Mouse (Mus musculus): Measurements from ENCODE around the gene Ilf3. TPM values are rescaled to one million over a fixed set of nuclear protein-coding genes. Genes with fewer than 3 reads are reported as not detected.

Ilf3 gene
- polyA plus RNA-seq, 1 experiment from 2014 or later = 335 TPM

DNA sequence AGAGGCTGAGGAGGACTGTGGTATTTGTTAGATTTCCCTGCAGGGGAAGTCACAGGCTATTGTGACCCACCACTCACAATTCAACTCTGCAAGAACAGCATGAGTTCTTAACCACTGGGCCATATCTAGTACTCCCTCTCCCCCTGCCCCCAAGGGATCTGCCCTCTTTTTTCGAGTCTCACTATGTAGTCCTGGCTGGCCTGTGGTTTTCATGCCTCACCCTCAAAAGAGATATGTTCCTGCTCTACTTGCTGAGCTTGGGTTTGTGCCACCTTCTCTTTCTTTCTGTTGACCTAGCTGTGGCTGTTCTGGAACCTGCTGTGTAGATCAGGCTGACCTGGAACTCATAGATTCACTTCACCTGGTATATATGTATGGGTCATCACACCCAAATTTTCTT lies 4.8 kb downstream of the Ilf3 start:
- WGBS = 76% methylated on average over 1 of the region's 1 CpGs

DNA sequence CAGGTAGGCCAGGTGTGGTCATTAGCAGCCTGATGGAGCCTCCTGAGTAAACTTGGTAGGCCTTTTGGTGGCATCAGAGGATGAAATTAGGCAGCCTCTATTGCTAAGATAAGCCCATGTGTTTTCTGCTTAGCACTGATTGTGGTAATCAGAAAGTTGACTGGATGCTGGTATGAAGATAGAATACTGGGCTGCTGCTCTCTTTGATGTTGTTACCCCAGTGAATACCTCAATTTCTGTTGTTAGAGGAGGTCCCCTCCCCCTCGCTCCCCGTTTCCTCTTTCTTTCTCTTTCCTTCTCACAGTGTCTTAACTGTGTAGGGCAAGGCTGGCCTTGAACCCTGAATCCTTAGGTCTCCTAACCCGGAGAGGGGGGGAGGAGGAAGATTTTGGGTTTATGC lies 11.5 kb downstream of the Ilf3 start:
- H3K27ac ChIP-seq = no peak overlapping the region
- H3K27me3 ChIP-seq = no peaks in the 10 kb centered on the region
- no peak overlapping the region for H3K4me3 ChIP-seq (replicated peaks)
- peaks cover 32% of the 10 kb centered on the region for H3K4me1 ChIP-seq
- no peaks in the 10 kb centered on the region for H3K9me3 ChIP-seq
- ATAC-seq (ENCODE audit: low FRiP score) = no peak
- H3K4me2 ChIP-seq = no peak overlapping the region
- 70% methylated on average over 3 of the region's 3 CpGs for WGBS
- peaks cover 38% of the 10 kb centered on the region for H3K36me3 ChIP-seq (replicated peaks)
- no peak overlapping the region for H3K9ac ChIP-seq

More for the DNA sequence above, 4.8 kb downstream of the Ilf3 start:
- no peaks in the 10 kb centered on the region for H3K9me3 ChIP-seq
- no peak overlapping the region for H3K4me2 ChIP-seq
- no peak overlapping the region for H3K27ac ChIP-seq
- no peaks in the 10 kb centered on the region for H3K27me3 ChIP-seq
- H3K4me3 ChIP-seq (replicated peaks) = no peak overlapping the region
- no peak for ATAC-seq (ENCODE audit: low FRiP score)
- H3K4me1 ChIP-seq = peaks cover 49% of the 10 kb centered on the region
- no peak overlapping the region for H3K9ac ChIP-seq
- H3K36me3 ChIP-seq (replicated peaks) = peaks cover 39% of the 10 kb centered on the region

GRCm38 (mm10) chr9:21380868-21381267 lies 13.2 kb downstream of the Ilf3 start:
- H3K27me3 ChIP-seq = no peaks in the 10 kb centered on the region
- H3K4me1 ChIP-seq = peaks cover 22% of the 10 kb centered on the region
- ATAC-seq (ENCODE audit: low FRiP score) = no peak
- peaks cover 26% of the 10 kb centered on the region for H3K36me3 ChIP-seq (replicated peaks)
- H3K4me3 ChIP-seq (replicated peaks) = no peak overlapping the region
- no peak overlapping the region for H3K4me2 ChIP-seq
- H3K9ac ChIP-seq = no peak overlapping the region
- no peaks in the 10 kb centered on the region for H3K9me3 ChIP-seq
- no peak overlapping the region for H3K27ac ChIP-seq

- H3K27me3 ChIP-seq = no peaks in the 10 kb centered on the region
- H3K9me3 ChIP-seq = no peaks in the 10 kb centered on the region
- no peak for ATAC-seq (ENCODE audit: low FRiP score)
- peaks cover 8% of the 10 kb centered on the region for H3K4me1 ChIP-seq
- no peak overlapping the region for H3K4me3 ChIP-seq (replicated peaks)
- no peak overlapping the region for H3K9ac ChIP-seq
- peaks cover 27% of the 10 kb centered on the region for H3K36me3 ChIP-seq (replicated peaks)
- H3K4me2 ChIP-seq = no peak overlapping the region
- no peak overlapping the region for H3K27ac ChIP-seq
Measured at GRCm38 (mm10) chr9:21383966-21384365, 16.3 kb downstream of the Ilf3 start.

DNA sequence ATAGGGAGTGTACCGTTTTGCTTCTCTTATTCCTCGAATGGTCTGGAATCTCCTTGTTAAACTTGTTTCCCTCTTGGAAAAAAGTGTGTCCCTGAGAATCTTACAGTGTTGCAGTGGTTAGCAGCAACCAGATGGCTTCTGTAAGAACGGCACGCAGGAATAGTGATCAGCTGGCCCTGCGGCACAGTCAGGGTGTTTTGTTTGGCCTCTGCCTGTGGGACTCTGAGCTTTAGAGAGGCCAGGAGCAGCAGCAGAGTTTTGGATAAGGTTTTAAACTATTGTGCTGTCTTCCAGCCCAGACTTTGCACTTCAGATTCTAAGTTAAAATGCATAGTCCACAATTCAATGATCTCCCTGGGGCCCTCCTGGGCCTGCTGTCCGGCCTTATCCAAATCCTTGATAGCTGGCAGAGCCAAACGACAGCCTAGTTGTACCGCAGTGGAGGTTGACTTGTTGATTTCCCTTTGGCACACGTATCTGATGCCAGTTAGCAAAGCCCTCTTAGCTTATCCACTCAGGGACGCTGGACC lies 25.0 kb downstream of the Ilf3 start:
- H3K27ac ChIP-seq = no peak overlapping the region
- no peaks in the 10 kb centered on the region for H3K4me1 ChIP-seq
- H3K9me3 ChIP-seq = no peaks in the 10 kb centered on the region
- H3K36me3 ChIP-seq (replicated peaks) = peaks cover 98% of the 10 kb centered on the region
- no peak overlapping the region for H3K4me2 ChIP-seq
- 94% methylated on average over 10 of the region's 10 CpGs for WGBS
- no peaks in the 10 kb centered on the region for H3K27me3 ChIP-seq
- H3K4me3 ChIP-seq (replicated peaks) = no peak overlapping the region
- H3K9ac ChIP-seq = no peak overlapping the region
- no peak for ATAC-seq (ENCODE audit: low FRiP score)

- WGBS = 93% methylated on average over 3 of the region's 3 CpGs
- Histone ChIP-seq H3K36me3 (replicated peaks) (peaks cover 99% of the 10 kb centered on the region), H3K4me1 (no peaks in the 10 kb centered on the region)
Measured at GRCm38 (mm10) chr9:21395692-21396091, 28.0 kb downstream of the Ilf3 start.

GRCm38 (mm10) chr9:21397170-21397569 lies 29.5 kb downstream of the Ilf3 start:
- 97% methylated on average over 3 of the region's 3 CpGs for WGBS
- no peaks in the 10 kb centered on the region for H3K9me3 ChIP-seq
- H3K27me3 ChIP-seq = no peaks in the 10 kb centered on the region
- no peak for ATAC-seq (ENCODE audit: low FRiP score)
- no peak overlapping the region for H3K9ac ChIP-seq
- H3K36me3 ChIP-seq (replicated peaks) = peaks cover 99% of the 10 kb centered on the region
- no peak overlapping the region for H3K4me3 ChIP-seq (replicated peaks)
- no peak overlapping the region for H3K27ac ChIP-seq
- H3K4me2 ChIP-seq = no peak overlapping the region
- H3K4me1 ChIP-seq = no peaks in the 10 kb centered on the region

More at GRCm38 (mm10) chr9:21395692-21396091, 28.0 kb downstream of the Ilf3 start:
- Histone ChIP-seq H3K9ac (no peak overlapping the region), H3K9me3 (no peaks in the 10 kb centered on the region), H3K27ac (no peak overlapping the region), H3K27me3 (no peaks in the 10 kb centered on the region), H3K4me2 (no peak overlapping the region), H3K4me3 (replicated peaks) (no peak overlapping the region)
- ATAC-seq (ENCODE audit: low FRiP score) = no peak

- H3K4me3 ChIP-seq (replicated peaks) = no peak overlapping the region
- ATAC-seq (ENCODE audit: low FRiP score) = no peak
- no peak overlapping the region for H3K27ac ChIP-seq
- H3K9ac ChIP-seq = no peak overlapping the region
- peaks cover 98% of the 10 kb centered on the region for H3K36me3 ChIP-seq (replicated peaks)
- no peak overlapping the region for H3K4me2 ChIP-seq
- WGBS = 96% methylated on average over 9 of the region's 9 CpGs
- no peaks in the 10 kb centered on the region for H3K27me3 ChIP-seq
- no peaks in the 10 kb centered on the region for H3K9me3 ChIP-seq
- no peaks in the 10 kb centered on the region for H3K4me1 ChIP-seq
Measured at GRCm38 (mm10) chr9:21401042-21401441, 33.4 kb downstream of the Ilf3 start.

- H3K27ac ChIP-seq = no peak overlapping the region
- H3K36me3 ChIP-seq (replicated peaks) = peaks cover 95% of the 10 kb centered on the region
- 92% methylated on average over 11 of the region's 11 CpGs for WGBS
- H3K27me3 ChIP-seq = no peaks in the 10 kb centered on the region
- no peaks in the 10 kb centered on the region for H3K9me3 ChIP-seq
- ATAC-seq (ENCODE audit: low FRiP score) = no peak
- H3K4me2 ChIP-seq = no peak overlapping the region
- no peak overlapping the region for H3K4me3 ChIP-seq (replicated peaks)
- no peak overlapping the region for H3K9ac ChIP-seq
- H3K4me1 ChIP-seq = no peaks in the 10 kb centered on the region
Measured at GRCm38 (mm10) chr9:21402764-21403253, 35.1 kb downstream of the Ilf3 start.

GRCm38 (mm10) chr9:21403745-21404144 lies 36.1 kb downstream of the Ilf3 start:
- no peak overlapping the region for H3K9ac ChIP-seq
- no peak overlapping the region for H3K27ac ChIP-seq
- H3K36me3 ChIP-seq (replicated peaks) = peaks cover 85% of the 10 kb centered on the region
- WGBS = 97% methylated on average over 5 of the region's 5 CpGs
- no peaks in the 10 kb centered on the region for H3K4me1 ChIP-seq
- no peaks in the 10 kb centered on the region for H3K9me3 ChIP-seq
- H3K4me3 ChIP-seq (replicated peaks) = no peak overlapping the region
- ATAC-seq (ENCODE audit: low FRiP score) = no peak
- H3K27me3 ChIP-seq = no peaks in the 10 kb centered on the region
- no peak overlapping the region for H3K4me2 ChIP-seq

- no peak overlapping the region for H3K9ac ChIP-seq
- H3K36me3 ChIP-seq (replicated peaks) = peaks cover 68% of the 10 kb centered on the region
- 81% methylated on average over 4 of the region's 4 CpGs for WGBS
- no peaks in the 10 kb centered on the region for H3K4me1 ChIP-seq
- no peaks in the 10 kb centered on the region for H3K27me3 ChIP-seq
- H3K27ac ChIP-seq = no peak overlapping the region
- ATAC-seq (ENCODE audit: low FRiP score) = no peak
- H3K9me3 ChIP-seq = no peaks in the 10 kb centered on the region
- no peak overlapping the region for H3K4me2 ChIP-seq
- no peak overlapping the region for H3K4me3 ChIP-seq (replicated peaks)
Measured at GRCm38 (mm10) chr9:21405525-21405924, 37.9 kb downstream of the Ilf3 start.

DNA sequence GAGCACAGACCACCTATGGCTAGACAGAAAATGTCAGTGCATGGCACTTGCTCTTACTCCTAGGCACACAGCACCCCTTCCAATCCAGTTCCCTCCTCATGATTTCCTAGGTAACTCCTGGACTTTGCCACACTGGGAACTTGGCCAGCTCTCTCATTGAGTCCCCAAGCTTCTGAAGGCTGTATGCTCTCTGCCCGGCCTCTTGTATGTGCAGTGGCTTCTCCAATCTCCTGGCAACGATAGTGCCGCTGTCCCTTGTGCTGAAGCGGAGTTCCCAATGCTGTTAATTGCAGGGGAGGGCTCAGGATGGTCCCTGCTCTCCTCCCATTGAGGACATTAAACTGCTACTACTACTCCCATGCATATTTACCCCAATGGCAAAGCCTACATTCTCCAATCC lies 40.3 kb downstream of the Ilf3 start:
- Histone ChIP-seq H3K4me2 (no peak overlapping the region), H3K27ac (0 out of 2 replicates have a peak overlapping the region, but pooled peaks have one; percentile 19), H3K9ac (no peak overlapping the region), H3K4me1 (peaks cover 13% of the 10 kb centered on the region), H3K27me3 (no peaks in the 10 kb centered on the region), H3K4me3 (replicated peaks) (no peak overlapping the region), H3K36me3 (replicated peaks) (peaks cover 44% of the 10 kb centered on the region), H3K9me3 (no peaks in the 10 kb centered on the region)
- 29% methylated on average over 4 of the region's 4 CpGs for WGBS
- ATAC-seq (ENCODE audit: low FRiP score) = no peak

DNA sequence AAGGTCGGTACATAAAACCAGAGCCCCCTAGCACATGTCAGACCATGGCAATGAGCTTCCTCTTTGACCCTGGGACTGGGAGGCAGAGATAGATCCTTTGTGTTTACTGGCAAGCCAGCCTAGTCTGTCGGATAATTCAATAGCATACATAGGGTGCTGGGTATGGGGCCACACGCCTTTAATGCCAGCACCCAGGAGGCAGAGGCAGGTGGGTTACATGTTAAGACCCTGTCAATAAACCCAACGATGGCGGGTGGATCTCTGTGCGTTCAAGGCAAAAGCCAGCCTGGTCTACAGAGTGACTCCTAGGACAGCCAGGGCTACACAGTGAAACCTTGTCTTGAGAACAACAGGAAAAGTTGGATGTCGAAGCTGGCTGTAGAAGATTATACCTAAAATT lies 41.0 kb downstream of the Ilf3 start:
- peaks cover 13% of the 10 kb centered on the region for H3K4me1 ChIP-seq
- WGBS = 77% methylated on average over 7 of the region's 7 CpGs
- no peaks in the 10 kb centered on the region for H3K9me3 ChIP-seq
- H3K4me3 ChIP-seq (replicated peaks) = no peak overlapping the region
- no peak overlapping the region for H3K9ac ChIP-seq
- no peak overlapping the region for H3K27ac ChIP-seq
- peaks cover 38% of the 10 kb centered on the region for H3K36me3 ChIP-seq (replicated peaks)
- ATAC-seq (ENCODE audit: low FRiP score) = no peak
- H3K4me2 ChIP-seq = no peak overlapping the region
- H3K27me3 ChIP-seq = no peaks in the 10 kb centered on the region
